Mouse (Mus musculus) layer of hippocampus, adult 2 months (tissue): ENCODE data around the gene Slc25a17. TPM values are rescaled to one million over a fixed set of nuclear protein-coding genes. Genes with fewer than 3 reads are reported as not detected.

Experiments
- DNase-seq, 2 experiments: peaks; one replicate each; pipeline ENCODE4 v3.0.0; 2022; ENCODE audit warnings: low spot score in 2 of 2
- H3K27ac ChIP-seq: fragments of 200-600 bp; 2 replicates; pipeline ENCODE4 v1.8.1; 2022
- H3K4me3 ChIP-seq: fragments of 200-600 bp; 2 replicates; pipeline ENCODE4 v1.8.1; 2022; ENCODE audit warnings: mild to moderate bottlenecking
- CTCF ChIP-seq: fragments of 200-600 bp; conservative IDR thresholded peaks from 2 replicates; pipeline ENCODE4 v1.8.1; 2022; ENCODE audit warnings: antibody characterized with exemption, mild to moderate bottlenecking, moderate library complexity
- long read RNA-seq, 2 experiments: library from polyadenylated mRNA; stranded (forward); transcript quantifications; one replicate each; pipeline ENCODE4 v2.0.0; 2021; ENCODE audit warnings: borderline mapping rate in 2 of 2
- total RNA-seq, 2 experiments: library from RNA; stranded (reverse); gene quantifications; 2 replicates each; pipeline ENCODE4 v1.2.3; 2021

The Slc25a17 gene
- total RNA-seq = 10 to 100 TPM; 41.5 to 47.6 TPM
- long read RNA-seq, experiment 1, transcript Slc25a17-201 (9 exons, 1,724 nt) = major isoform, 28 of 33 reads
- long read RNA-seq, experiment 1, partial matches to known transcripts = 1 of 33 reads
- long read RNA-seq, experiment 1, other reads (novel, unspliced or antisense) = 4 of 33 reads
- long read RNA-seq, experiment 2, transcript Slc25a17-201 (9 exons, 1,724 nt) = major isoform, 29 of 33 reads
- long read RNA-seq, experiment 2, partial matches to known transcripts = 0 of 33 reads
- long read RNA-seq, experiment 2, other reads (novel, unspliced or antisense) = 4 of 33 reads

DNA sequence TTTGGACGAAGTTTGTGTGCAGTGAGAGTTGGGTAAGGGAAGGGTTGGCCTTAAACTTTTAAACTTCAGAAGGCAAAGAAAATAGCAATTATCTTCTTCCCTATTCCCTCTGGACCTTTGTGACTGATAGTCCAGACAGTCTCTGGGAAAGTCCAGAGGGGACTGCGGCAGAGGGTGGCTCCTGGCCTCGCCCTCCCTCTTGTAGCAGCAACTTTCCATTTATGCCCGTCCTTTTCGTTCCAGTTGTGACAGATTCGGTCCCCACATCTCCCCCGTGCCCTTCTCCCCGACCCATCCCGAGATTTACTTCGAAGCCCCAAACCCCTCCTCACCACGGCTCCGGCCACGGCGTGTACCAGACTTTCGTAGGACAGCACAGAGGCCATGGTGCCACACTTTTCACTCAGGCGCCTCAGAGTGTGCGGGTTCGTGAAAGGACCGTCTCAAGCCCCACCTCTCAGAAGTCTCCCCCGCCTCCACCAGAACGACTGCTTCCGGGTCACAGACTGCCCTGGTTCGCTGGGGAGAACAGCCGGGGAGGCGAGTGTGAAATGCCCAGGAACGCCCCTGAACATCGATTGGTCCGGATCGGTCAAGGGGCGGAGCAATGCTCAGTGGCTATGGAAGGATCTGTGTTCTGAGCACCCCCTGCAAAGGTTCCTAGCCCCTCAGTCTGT, at the start of gene Slc25a17:
TSS of gene Slc25a17 (minus strand) at position 468 of the 677 bp plus-strand sequence.
- peak within 1 kb of the TSS; percentile 77 for H3K4me3 ChIP-seq
- TF ChIP-seq CTCF = no peak

DNA sequence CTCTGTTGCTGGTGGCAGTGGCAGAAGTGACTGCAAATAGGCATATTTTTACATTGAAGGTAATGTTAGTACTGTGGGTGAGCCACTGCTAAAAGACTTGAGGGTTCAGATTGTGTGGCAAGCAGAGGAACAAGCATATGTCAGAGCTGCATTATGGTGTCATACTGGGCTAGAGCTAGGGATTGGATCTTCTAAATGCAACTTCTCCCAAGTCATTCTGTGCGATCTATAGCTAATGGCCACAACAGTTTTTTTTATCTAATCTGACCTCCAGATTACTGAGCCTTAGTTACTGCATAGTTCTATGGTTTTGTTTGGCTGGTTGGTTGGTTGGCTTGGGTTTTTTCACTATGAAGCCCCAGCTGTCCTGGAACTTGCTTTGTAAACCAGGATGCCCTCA, 47.6 kb upstream of the Slc25a17 start, which contains the start of gene Dnajb7:
TSS of gene Dnajb7 (minus strand) at position 101 of the 400 bp plus-strand sequence.
- TF ChIP-seq CTCF = no peak
- no peak within 1 kb of the TSS for H3K4me3 ChIP-seq
- no peak within 1 kb of the TSS for H3K27ac ChIP-seq
- no peak for DNase-seq

More for the DNA sequence above, at the start of gene Slc25a17:
- DNase-seq = peak; percentile 92 to 95
- H3K27ac ChIP-seq = peak within 1 kb of the TSS; percentile 87

DNA sequence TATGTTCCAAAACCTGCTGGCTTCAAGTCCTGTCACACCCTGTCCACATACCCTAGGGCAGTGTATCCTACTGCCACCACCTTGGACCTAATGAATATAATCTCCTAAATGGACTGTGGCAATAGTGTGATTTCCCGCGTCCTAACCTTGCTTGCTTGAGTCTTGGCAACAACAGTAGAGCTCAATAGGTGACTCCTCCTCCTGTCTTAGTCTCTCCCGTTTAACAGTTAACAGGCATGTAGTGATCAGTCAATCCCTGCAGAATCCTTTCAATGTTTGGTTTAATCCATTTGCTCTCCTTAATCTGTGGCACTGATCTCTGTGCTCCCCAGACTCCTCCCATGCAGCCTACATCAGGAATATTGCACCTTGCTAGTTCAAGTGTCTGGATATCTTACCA, 44.4 kb upstream of the Slc25a17 start:
- no peak for DNase-seq
- Histone ChIP-seq H3K27ac (no peak overlapping the region), H3K4me3 (no peak overlapping the region)
- TF ChIP-seq CTCF = no peak

DNA sequence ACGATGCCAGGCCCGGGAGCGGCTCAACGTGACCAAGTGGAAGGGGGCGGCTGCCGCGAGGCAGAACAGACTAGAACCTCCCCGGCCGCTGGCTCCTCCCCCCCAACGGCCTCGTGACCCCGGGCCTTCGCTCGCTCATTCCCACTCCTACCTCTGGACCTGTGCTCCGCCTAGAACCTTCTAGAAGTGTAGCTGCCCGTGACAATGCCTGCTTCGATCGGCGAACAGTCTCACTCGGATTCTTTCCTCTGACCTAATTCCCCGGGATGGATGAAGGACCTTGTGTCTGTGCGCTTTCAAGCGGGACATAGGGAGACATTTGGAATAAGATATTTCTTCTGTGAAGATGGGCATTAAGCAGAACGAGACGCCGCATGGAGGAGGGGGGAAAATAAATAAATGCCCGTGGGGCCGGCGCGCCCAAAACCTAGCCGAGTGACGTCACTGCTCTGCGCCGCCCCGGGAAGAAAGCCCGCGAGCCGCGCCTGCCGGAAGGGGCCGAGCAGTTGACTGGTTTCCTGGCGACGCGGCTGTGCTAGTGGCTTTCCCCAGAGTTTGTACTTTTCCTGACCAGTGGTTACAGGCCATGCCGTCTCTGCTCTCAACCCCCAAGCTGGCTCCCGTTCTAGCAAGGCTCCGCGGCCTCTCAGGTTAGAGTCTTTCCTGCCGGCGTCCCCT, 39.2 kb upstream of the Slc25a17 start, which contains the start of the genes St13 and Xpnpep3:
TSS of gene St13 (minus strand) at position 440 of the 678 bp plus-strand sequence.
TSS of gene Xpnpep3 (plus strand) at position 501 of the 678 bp plus-strand sequence.
- peak; percentile 13 for TF ChIP-seq CTCF
- Histone ChIP-seq H3K27ac (peak within 1 kb of the TSS; percentile 100), H3K4me3 (peak within 1 kb of the TSS; percentile 66)
- peak; percentile 94 to 99 for DNase-seq

DNA sequence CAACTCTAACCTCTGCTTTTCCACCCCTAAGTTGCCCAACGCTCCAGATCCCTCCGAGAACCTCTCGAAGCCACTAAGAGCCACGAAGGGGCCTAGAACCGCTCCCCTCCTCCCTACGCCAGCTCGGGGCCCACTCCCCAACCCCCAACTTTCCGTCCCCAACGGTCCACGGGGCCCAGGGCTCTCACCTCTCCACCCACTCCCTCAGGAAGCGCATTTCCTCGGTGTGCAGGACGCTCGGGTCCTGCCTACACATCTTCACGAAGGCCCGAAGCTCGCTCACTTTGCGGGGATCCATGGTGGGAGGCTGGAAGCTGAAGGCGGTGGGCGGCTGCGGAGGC, 38.7 kb upstream of the Slc25a17 start:
- Histone ChIP-seq H3K27ac (peak overlapping the region; percentile 100), H3K4me3 (peak overlapping the region; percentile 66)
- DNase-seq = no peak
- no peak for TF ChIP-seq CTCF

DNA sequence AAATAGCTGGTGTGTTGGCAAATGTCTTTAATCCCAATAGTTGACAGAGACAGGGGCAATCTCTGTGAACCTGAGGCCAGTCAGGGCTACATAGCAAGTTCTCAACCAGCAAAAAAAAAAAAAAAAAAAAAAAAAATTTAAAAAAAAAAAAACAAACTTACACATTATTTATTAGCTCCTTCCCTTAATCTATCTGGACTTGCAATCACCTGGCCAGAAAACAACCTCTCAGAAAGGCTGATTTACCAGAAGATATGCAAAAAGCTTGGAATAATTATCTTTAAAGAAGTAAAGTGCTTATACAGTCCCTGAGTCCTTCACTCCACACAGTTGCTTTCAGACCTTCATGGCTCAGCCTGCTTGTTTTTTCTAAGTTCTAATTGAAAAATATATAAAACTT, 37.6 kb upstream of the Slc25a17 start:
- DNase-seq = no peak
- TF ChIP-seq CTCF = no peak
- H3K27ac ChIP-seq = peak overlapping the region; percentile 100; the same call in 1 of the 2 replicates
- peak overlapping the region; percentile 66 for H3K4me3 ChIP-seq

DNA sequence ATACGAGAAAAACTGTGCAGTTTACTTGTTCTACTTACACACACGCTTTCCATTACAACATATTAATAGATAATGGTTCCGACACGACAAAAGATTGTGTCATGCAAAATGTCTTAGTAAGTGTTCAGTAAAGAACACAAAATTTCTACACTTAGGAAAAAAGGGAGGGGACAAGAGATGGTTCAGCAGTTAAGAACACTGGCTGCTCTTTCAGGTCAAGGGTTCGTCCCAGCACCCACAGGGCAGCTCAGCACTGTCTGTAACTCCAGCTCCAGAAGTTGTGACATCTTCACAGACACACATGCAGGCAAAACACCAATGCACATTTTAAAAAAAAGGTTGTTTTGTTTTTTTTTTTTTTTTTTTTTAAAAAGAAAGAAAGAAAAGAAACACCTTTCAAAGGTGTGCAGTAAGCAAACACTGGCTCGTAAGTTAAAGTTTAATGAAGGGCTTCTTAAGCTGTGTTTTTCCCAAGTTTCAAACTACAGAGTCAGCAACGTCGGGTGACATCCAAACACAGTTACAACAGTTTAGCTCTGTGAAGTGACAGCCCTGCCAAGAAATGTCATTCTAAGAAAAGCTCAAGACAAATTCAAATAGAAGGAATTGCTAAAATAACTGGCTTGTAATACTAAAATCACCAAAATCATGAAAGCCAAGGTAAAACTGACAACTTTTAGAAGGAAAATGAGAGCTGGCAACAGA, 33.8 kb upstream of the Slc25a17 start:
- Histone ChIP-seq H3K4me3 (no peak overlapping the region), H3K27ac (no peak overlapping the region)
- no peak for DNase-seq
- no peak for TF ChIP-seq CTCF

DNA sequence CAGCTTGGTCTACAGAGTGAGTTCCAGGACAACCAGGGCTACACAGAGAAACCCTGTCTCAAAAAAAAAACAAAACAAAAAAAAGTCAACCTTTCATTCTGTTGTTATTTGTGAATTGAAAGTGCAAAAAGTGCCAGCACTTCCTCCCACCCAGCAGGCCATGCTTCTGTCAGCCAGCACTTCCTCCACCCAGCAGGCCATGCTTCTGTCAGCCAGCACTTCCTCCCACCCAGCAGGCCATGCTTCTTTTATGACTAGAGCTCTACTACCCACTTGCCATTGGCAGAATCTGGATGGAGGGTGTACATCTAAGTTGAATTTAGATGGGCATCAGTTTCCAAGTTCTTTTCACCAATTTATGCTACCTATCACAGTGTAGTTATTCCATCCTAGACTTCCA, 32.4 kb upstream of the Slc25a17 start:
- no peak overlapping the region for H3K27ac ChIP-seq
- TF ChIP-seq CTCF = no peak
- DNase-seq = peak; percentile 49 to 57
- no peak overlapping the region for H3K4me3 ChIP-seq

DNA sequence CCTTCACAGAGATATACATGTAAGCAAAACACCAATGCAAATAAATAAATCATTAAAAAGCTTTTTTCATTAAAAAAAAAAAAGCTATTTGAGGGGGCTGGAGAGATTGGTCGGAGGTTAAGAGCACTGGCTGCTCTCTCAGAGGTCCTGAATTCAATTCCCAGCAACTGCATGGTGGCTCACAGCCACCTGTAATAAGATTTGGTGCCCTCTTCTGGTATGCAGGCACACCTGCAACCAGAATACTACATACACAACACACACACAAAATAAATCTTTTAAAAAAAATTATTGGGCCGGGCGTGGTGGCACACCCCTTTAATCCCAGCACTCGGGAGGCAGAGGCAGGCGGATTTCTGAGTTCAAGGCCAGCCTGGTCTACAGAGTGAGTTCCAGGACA, 25.7 kb upstream of the Slc25a17 start:
- no peak for DNase-seq
- TF ChIP-seq CTCF = peak; percentile 55
- Histone ChIP-seq H3K4me3 (no peak overlapping the region), H3K27ac (no peak overlapping the region)

DNA sequence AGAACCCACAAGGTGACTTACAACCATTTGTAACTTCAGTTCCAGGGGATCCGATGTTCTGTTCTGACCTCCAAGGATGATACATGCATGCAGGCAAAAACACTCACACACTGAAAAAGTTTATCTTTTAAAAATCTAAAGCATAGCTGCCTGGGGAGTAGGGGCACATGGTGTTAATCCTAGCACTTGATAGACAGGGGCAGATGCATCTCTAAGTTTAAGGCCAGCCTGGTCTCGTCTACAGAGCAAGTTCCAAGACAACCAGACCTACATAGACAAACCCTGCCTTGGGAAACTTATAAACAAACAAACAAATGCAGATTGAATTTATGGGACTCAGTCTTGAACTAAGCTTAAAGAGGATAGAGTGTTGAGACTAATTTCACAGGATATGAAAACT, 18.2 kb upstream of the Slc25a17 start:
- DNase-seq = no peak
- TF ChIP-seq CTCF = no peak
- Histone ChIP-seq H3K27ac (no peak overlapping the region), H3K4me3 (no peak overlapping the region)

DNA sequence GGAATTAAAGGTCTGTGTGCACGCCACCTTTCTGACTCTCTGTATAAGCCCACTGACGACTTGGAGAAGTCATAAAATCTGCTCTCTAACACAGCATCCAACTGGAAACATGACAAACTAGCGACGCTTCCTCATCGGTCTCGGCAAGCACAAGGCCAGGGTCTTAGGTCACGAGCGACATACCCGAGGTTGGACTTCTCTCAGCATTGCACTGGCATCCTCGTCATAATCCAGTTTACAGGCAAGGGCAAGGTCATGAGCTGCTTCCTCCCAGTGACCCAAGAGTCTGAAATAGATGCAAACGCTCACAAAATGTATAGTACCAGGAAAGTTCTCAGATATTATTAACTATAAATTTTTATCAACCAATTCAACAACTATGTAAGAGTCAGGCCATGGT, 14.0 kb upstream of the Slc25a17 start:
- H3K4me3 ChIP-seq = no peak overlapping the region
- no peak for DNase-seq
- TF ChIP-seq CTCF = no peak
- H3K27ac ChIP-seq = no peak overlapping the region

DNA sequence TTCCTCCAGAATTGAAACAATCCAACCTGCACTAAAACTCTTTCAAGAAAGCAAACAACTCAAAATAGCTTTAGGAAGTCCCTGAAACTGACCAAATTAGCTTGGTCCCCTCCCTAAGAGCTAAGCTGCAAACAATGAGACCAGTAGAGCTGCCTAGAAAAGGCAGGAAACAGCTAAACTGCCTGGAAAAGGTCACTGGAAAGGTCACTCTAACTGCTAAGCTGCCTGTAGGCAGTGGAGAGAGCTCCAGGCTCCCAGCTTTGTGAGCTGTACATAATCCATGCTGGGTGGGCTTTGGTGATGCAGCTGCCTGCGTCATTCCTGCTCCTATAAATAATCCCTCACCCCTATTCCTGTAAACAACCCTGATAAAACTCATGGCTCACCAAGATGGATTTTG, 9.7 kb upstream of the Slc25a17 start:
- H3K4me3 ChIP-seq = no peak overlapping the region
- no peak for DNase-seq
- no peak for TF ChIP-seq CTCF
- H3K27ac ChIP-seq = no peak overlapping the region

DNA sequence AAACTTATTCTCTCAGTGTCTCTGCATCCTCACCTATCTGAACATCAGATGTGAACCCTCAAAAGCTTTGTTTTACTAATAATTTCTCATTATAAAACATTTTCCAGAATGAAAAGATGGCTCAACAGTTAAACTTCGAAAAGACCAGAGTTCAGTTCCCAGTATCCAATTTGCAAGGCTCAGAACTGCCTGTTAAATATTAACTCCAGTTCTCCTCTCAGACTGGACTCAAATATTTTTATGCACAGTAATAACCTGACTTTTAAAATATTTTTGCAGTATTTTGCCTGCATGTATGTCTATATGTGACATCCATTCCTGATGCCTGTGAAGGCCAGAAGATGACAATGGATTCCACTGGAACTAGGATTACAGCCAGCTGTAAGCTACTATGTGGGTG, 8.0 kb upstream of the Slc25a17 start:
- TF ChIP-seq CTCF = no peak

More for the DNA sequence above, 8.0 kb upstream of the Slc25a17 start:
- no peak for DNase-seq
- no peak overlapping the region for H3K27ac ChIP-seq
- no peak overlapping the region for H3K4me3 ChIP-seq
